Mouse (Mus musculus) ES-Bruce4 (cell line): ENCODE results near the gene Serpina1e. TPM values are rescaled to one million over a fixed set of nuclear protein-coding genes. Genes with fewer than 3 reads are reported as not detected.

Source experiments
- polyA plus RNA-seq: library from polyadenylated mRNA; stranded (reverse); fragments of >200 nt; gene quantifications from 2 replicates; pipeline ENCODE4 v1.2.4, GENCODE M21; 2011; ENCODE audit warnings: low read depth; ENCODE audit not compliant: missing spikeins, insufficient read depth, insufficient read length

Gene Serpina1e
- polyA plus RNA-seq, 1 experiment = not detected

Other genes with a start within 250 kb of the Serpina1e start
- gene Serpina1d, start 185.4 kb downstream of the Serpina1e start, polyA plus RNA-seq = not detected in 2 replicates
- not detected in 2 replicates for gene Serpina1b, start 128.6 kb downstream of the Serpina1e start, polyA plus RNA-seq
- gene Serpina1a, start 95.4 kb downstream of the Serpina1e start, polyA plus RNA-seq = not detected in 2 replicates
- gene Serpina1c, start 54.1 kb downstream of the Serpina1e start, polyA plus RNA-seq = not detected in 2 replicates
- gene Serpina11, start 31.0 kb upstream of the Serpina1e start, polyA plus RNA-seq = not detected in 2 replicates
- gene Serpina9, start 54.8 kb upstream of the Serpina1e start, polyA plus RNA-seq = not detected in 2 replicates
- gene Serpina12, start 85.5 kb upstream of the Serpina1e start, polyA plus RNA-seq = not detected in 2 replicates
- not detected in 2 replicates for gene Serpina5, start 142.1 kb upstream of the Serpina1e start, polyA plus RNA-seq
- gene Serpina3a, start 153.7 kb upstream of the Serpina1e start, polyA plus RNA-seq = not detected in 2 replicates
- not detected in 2 replicates for gene Serpina3b, start 169.0 kb upstream of the Serpina1e start, polyA plus RNA-seq
- gene Serpina3c, start 194.9 kb upstream of the Serpina1e start, polyA plus RNA-seq = not detected in 2 replicates